Mouse (Mus musculus) stomach, embryonic 15.5 days (tissue): ENCODE measurements around the gene Ppargc1a. TPM values are rescaled to one million over a fixed set of nuclear protein-coding genes. Genes with fewer than 3 reads are reported as not detected.

Experiments
- ATAC-seq: fragments of 200-750 bp; cut with Nextera tagmentation; 2 replicates; pipeline ENCODE4 v1.8.0; 2017; ENCODE audit warnings: low read depth, moderate number of reproducible peaks, moderate TSS enrichment; ENCODE audit not compliant: insufficient read depth, low FRiP score
- H3K27ac ChIP-seq: fragments of 300-500 bp; sonication (generic); 2 replicates; pipeline ENCODE4 v1.5.1; 2015; ENCODE audit warnings: mild to moderate bottlenecking, inconsistent platforms
- H3K27me3 ChIP-seq: fragments of 300-500 bp; sonication (generic); replicated peaks from 2 replicates; pipeline ENCODE4 v1.6.1; 2015; ENCODE audit warnings: inconsistent platforms
- H3K36me3 ChIP-seq: fragments of 300-500 bp; sonication (generic); 2 replicates; pipeline ENCODE4 v1.6.1; 2015; ENCODE audit warnings: inconsistent platforms
- H3K4me1 ChIP-seq: fragments of 300-500 bp; sonication (generic); 2 replicates; pipeline ENCODE4 v1.6.1; 2015; ENCODE audit warnings: inconsistent platforms
- H3K4me2 ChIP-seq: fragments of 300-500 bp; sonication (generic); 2 replicates; pipeline ENCODE4 v1.6.1; 2015; ENCODE audit warnings: mild to moderate bottlenecking, inconsistent platforms
- H3K4me3 ChIP-seq: fragments of 300-500 bp; sonication (generic); replicated peaks from 2 replicates; pipeline ENCODE4 v1.5.1; 2015; ENCODE audit warnings: inconsistent platforms
- H3K9ac ChIP-seq: fragments of 300-500 bp; sonication (generic); 2 replicates; pipeline ENCODE4 v1.6.1; 2015; ENCODE audit warnings: inconsistent platforms
- H3K9me3 ChIP-seq: fragments of 300-500 bp; sonication (generic); 2 replicates; pipeline ENCODE4 v1.6.1; 2016; ENCODE audit warnings: inconsistent platforms
- WGBS: fragments of 180-500 bp; shearing (Covaris S2); methylation state at CpG from one replicate; pipeline ENCODE4 v1.1.7; 2015; 5-methylcytosine and 5-hydroxymethylcytosine counted together
- polyA plus RNA-seq: library from polyadenylated mRNA; unstranded; fragments of >200 nt; fragmentation: Nextera tagmentation; extraction: Ambion mirVana; gene quantifications from 2 replicates; pipeline ENCODE4 v1.2.1, GENCODE M21; 2015

Gene Ppargc1a
- polyA plus RNA-seq, 1 experiment from 2014 or later, result 4.3 TPM

- 77% methylated on average over 1 of the region's 1 CpGs for WGBS
- ATAC-seq, result no peak
Measured at GRCm38 (mm10) chr5:51534456-51534855, 33.1 kb downstream of the Ppargc1a start.

GRCm38 (mm10) chr5:51531286-51531685 lies 36.2 kb downstream of the Ppargc1a start:
- Histone ChIP-seq H3K4me3 (no peak overlapping the region), H3K27ac (no peak overlapping the region), H3K4me2 (no peak overlapping the region), H3K9ac (no peak overlapping the region), H3K27me3 (no peaks in the 10 kb centered on the region), H3K4me1 (no peaks in the 10 kb centered on the region), H3K9me3 (no peaks in the 10 kb centered on the region), H3K36me3 (no peaks in the 10 kb centered on the region)
- ATAC-seq, result no peak
- WGBS, result 65% methylated on average over 1 of the region's 1 CpGs

More at GRCm38 (mm10) chr5:51534456-51534855, 33.1 kb downstream of the Ppargc1a start:
- no peaks in the 10 kb centered on the region for H3K9me3 ChIP-seq
- no peak overlapping the region for H3K27ac ChIP-seq
- no peak overlapping the region for H3K9ac ChIP-seq
- H3K4me2 ChIP-seq, result no peak overlapping the region
- no peak overlapping the region for H3K4me3 ChIP-seq
- H3K27me3 ChIP-seq, result no peaks in the 10 kb centered on the region
- H3K36me3 ChIP-seq, result no peaks in the 10 kb centered on the region
- H3K4me1 ChIP-seq, result no peaks in the 10 kb centered on the region

GRCm38 (mm10) chr5:51529444-51529843 lies 38.1 kb downstream of the Ppargc1a start:
- no peak overlapping the region for H3K27ac ChIP-seq
- H3K4me2 ChIP-seq, result no peak overlapping the region
- no peaks in the 10 kb centered on the region for H3K9me3 ChIP-seq
- H3K36me3 ChIP-seq, result no peaks in the 10 kb centered on the region
- H3K27me3 ChIP-seq, result no peaks in the 10 kb centered on the region
- 42% methylated on average over 2 of the region's 2 CpGs for WGBS
- H3K9ac ChIP-seq, result no peak overlapping the region
- no peak for ATAC-seq
- no peaks in the 10 kb centered on the region for H3K4me1 ChIP-seq
- no peak overlapping the region for H3K4me3 ChIP-seq

GRCm38 (mm10) chr5:51528165-51528498 lies 39.4 kb downstream of the Ppargc1a start:
- Histone ChIP-seq H3K27me3 (no peaks in the 10 kb centered on the region), H3K4me2 (no peak overlapping the region), H3K4me1 (no peaks in the 10 kb centered on the region), H3K4me3 (no peak overlapping the region), H3K9ac (no peak overlapping the region), H3K36me3 (no peaks in the 10 kb centered on the region), H3K9me3 (no peaks in the 10 kb centered on the region), H3K27ac (no peak overlapping the region)
- no peak for ATAC-seq

- Histone ChIP-seq H3K9me3 (no peaks in the 10 kb centered on the region), H3K4me2 (no peak overlapping the region), H3K27ac (no peak overlapping the region), H3K4me1 (no peaks in the 10 kb centered on the region), H3K9ac (no peak overlapping the region), H3K4me3 (no peak overlapping the region), H3K27me3 (no peaks in the 10 kb centered on the region), H3K36me3 (no peaks in the 10 kb centered on the region)
- WGBS, result 70% methylated on average over 5 of the region's 5 CpGs
- ATAC-seq, result no peak
Measured at GRCm38 (mm10) chr5:51527498-51528164, 39.9 kb downstream of the Ppargc1a start.

- Histone ChIP-seq H3K9ac (no peak overlapping the region), H3K27me3 (no peaks in the 10 kb centered on the region), H3K36me3 (no peaks in the 10 kb centered on the region), H3K9me3 (no peaks in the 10 kb centered on the region), H3K27ac (no peak overlapping the region), H3K4me1 (no peaks in the 10 kb centered on the region), H3K4me2 (no peak overlapping the region), H3K4me3 (no peak overlapping the region)
- ATAC-seq, result no peak
- 94% methylated on average over 2 of the region's 2 CpGs for WGBS
Measured at GRCm38 (mm10) chr5:51525858-51526257, 41.7 kb downstream of the Ppargc1a start.

- Histone ChIP-seq H3K36me3 (no peaks in the 10 kb centered on the region), H3K9ac (no peak overlapping the region), H3K27ac (no peak overlapping the region), H3K4me3 (no peak overlapping the region), H3K27me3 (no peaks in the 10 kb centered on the region), H3K9me3 (no peaks in the 10 kb centered on the region), H3K4me2 (no peak overlapping the region), H3K4me1 (no peaks in the 10 kb centered on the region)
- ATAC-seq, result no peak
- WGBS, result 75% methylated on average over 3 of the region's 3 CpGs
Measured at GRCm38 (mm10) chr5:51520807-51521206, 46.7 kb downstream of the Ppargc1a start.

- no peaks in the 10 kb centered on the region for H3K9me3 ChIP-seq
- 77% methylated on average over 6 of the region's 6 CpGs for WGBS
- no peak for ATAC-seq
Measured at GRCm38 (mm10) chr5:51517440-51518187, 49.9 kb downstream of the Ppargc1a start.

GRCm38 (mm10) chr5:51504654-51505053 lies 62.9 kb downstream of the Ppargc1a start:
- H3K4me2 ChIP-seq, result no peak overlapping the region
- no peak overlapping the region for H3K27ac ChIP-seq
- no peak overlapping the region for H3K9ac ChIP-seq
- 84% methylated on average over 2 of the region's 2 CpGs for WGBS
- ATAC-seq, result no peak
- no peaks in the 10 kb centered on the region for H3K9me3 ChIP-seq
- H3K27me3 ChIP-seq, result no peaks in the 10 kb centered on the region
- H3K4me1 ChIP-seq, result no peaks in the 10 kb centered on the region
- no peak overlapping the region for H3K4me3 ChIP-seq
- H3K36me3 ChIP-seq, result no peaks in the 10 kb centered on the region

More at GRCm38 (mm10) chr5:51517440-51518187, 49.9 kb downstream of the Ppargc1a start:
- H3K9ac ChIP-seq, result no peak overlapping the region
- H3K4me3 ChIP-seq, result no peak overlapping the region
- H3K27me3 ChIP-seq, result no peaks in the 10 kb centered on the region
- no peaks in the 10 kb centered on the region for H3K36me3 ChIP-seq
- no peak overlapping the region for H3K27ac ChIP-seq
- H3K4me1 ChIP-seq, result no peaks in the 10 kb centered on the region
- no peak overlapping the region for H3K4me2 ChIP-seq

- H3K9ac ChIP-seq, result no peak overlapping the region
- no peaks in the 10 kb centered on the region for H3K27me3 ChIP-seq
- ATAC-seq, result no peak
- no peak overlapping the region for H3K27ac ChIP-seq
- WGBS, result 37% methylated on average over 9 of the region's 9 CpGs
- H3K4me1 ChIP-seq, result no peaks in the 10 kb centered on the region
- no peak overlapping the region for H3K4me2 ChIP-seq
- H3K9me3 ChIP-seq, result no peaks in the 10 kb centered on the region
- no peaks in the 10 kb centered on the region for H3K36me3 ChIP-seq
- no peak overlapping the region for H3K4me3 ChIP-seq
Measured at GRCm38 (mm10) chr5:51497910-51498517, 69.5 kb downstream of the Ppargc1a start.

GRCm38 (mm10) chr5:51495446-51495845 lies 72.1 kb downstream of the Ppargc1a start:
- H3K27me3 ChIP-seq, result no peaks in the 10 kb centered on the region
- no peak overlapping the region for H3K4me2 ChIP-seq
- no peaks in the 10 kb centered on the region for H3K36me3 ChIP-seq
- H3K9ac ChIP-seq, result no peak overlapping the region
- no peak overlapping the region for H3K27ac ChIP-seq
- H3K9me3 ChIP-seq, result no peaks in the 10 kb centered on the region
- no peak for ATAC-seq
- 72% methylated on average over 6 of the region's 6 CpGs for WGBS
- no peaks in the 10 kb centered on the region for H3K4me1 ChIP-seq
- no peak overlapping the region for H3K4me3 ChIP-seq

- H3K4me1 ChIP-seq, result no peaks in the 10 kb centered on the region
- WGBS, result 56% methylated on average over 15 of the region's 15 CpGs
- ATAC-seq, result no peak
- no peak overlapping the region for H3K4me3 ChIP-seq
- no peak overlapping the region for H3K27ac ChIP-seq
- H3K27me3 ChIP-seq, result no peaks in the 10 kb centered on the region
- H3K9ac ChIP-seq, result no peak overlapping the region
- H3K4me2 ChIP-seq, result no peak overlapping the region
- no peaks in the 10 kb centered on the region for H3K36me3 ChIP-seq
- H3K9me3 ChIP-seq, result no peaks in the 10 kb centered on the region
Measured at GRCm38 (mm10) chr5:51494358-51494876, 73.1 kb downstream of the Ppargc1a start.
